Mouse (Mus musculus): ENCODE measurements around the gene Arhgap30. TPM values are rescaled to one million over a fixed set of nuclear protein-coding genes. Genes with fewer than 3 reads are reported as not detected.

Gene Arhgap30
- polyA plus RNA-seq, 1 experiment = 0.78 TPM

DNA sequence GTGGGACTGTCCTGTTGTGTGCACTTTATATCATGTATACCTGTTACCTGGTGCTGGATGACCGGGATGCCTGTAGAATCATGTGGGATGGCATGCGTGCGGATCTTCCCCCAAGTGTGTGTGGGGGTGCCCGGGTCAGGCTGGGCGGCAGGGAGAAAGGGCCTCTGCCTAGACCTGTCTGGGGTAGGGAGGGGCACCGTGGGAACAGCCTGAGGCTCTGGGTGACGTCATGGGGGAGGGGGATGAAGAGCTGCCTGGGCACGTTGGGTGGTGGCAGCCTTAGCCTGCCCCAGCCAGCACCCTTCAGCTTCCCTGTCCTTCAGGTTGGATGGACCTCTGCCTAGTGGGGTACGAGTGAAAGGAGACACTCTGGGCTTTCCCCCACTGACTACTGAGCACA is 4.4 kb upstream of the Arhgap30 start:
- H3K9me3 ChIP-seq (replicated peaks; ENCODE audit: control insufficient read depth, insufficient read depth, low read length, poor library complexity, severe bottlenecking) = no peaks in the 10 kb centered on the region
- H3K27ac ChIP-seq (ENCODE audit: insufficient read depth, low read length) = no peak overlapping the region
- no peak for TF ChIP-seq EP300 (IDR thresholded peaks at IDR 0.05; ENCODE audit: insufficient read depth, low read depth, low read length)
- TF ChIP-seq POLR2A (IDR thresholded peaks at IDR 0.05; ENCODE audit: insufficient read depth, low read length) = no peak
- TF ChIP-seq CTCF (IDR thresholded peaks at IDR 0.05; ENCODE audit: low read depth, low read length) = no peak
- no peaks in the 10 kb centered on the region for H3K27me3 ChIP-seq (ENCODE audit: control insufficient read depth, insufficient read depth, low read length, poor library complexity, severe bottlenecking)
- no peak overlapping the region for H3K4me3 ChIP-seq (ENCODE audit: low read depth, low read length)
- H3K36me3 ChIP-seq (ENCODE audit: control insufficient read depth, insufficient read depth, low read length, poor library complexity, severe bottlenecking) = no peaks in the 10 kb centered on the region
- H3K4me1 ChIP-seq (ENCODE audit: control insufficient read depth, insufficient read depth, low read length) = peaks cover 4% of the 10 kb centered on the region
- H3K9ac ChIP-seq (ENCODE audit: low read depth, poor library complexity, severe bottlenecking) = no peak overlapping the region

DNA sequence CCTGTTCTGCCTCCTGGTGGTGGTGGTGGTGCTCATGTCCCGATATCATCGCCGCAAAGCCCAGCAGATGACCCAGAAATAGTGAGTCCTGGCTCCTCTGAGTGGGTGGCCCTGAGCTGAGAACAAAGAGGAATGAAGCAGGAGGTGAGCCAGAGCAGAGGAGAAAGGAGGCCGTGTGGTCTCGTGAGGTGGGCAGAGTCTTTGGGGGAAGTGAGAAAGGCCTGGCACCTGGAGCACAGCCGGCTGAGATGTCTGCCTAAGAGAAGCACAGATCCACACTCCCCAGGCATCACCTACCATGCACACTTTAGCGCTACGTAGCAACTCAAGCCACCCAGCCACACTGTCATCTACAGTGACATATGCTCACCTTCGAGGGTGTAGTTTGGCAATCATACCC is 3.6 kb upstream of the Arhgap30 start:
- Histone ChIP-seq H3K9ac (ENCODE audit: low read depth, poor library complexity, severe bottlenecking) (no peak overlapping the region), H3K36me3 (ENCODE audit: control insufficient read depth, insufficient read depth, low read length, poor library complexity, severe bottlenecking) (no peaks in the 10 kb centered on the region), H3K4me3 (ENCODE audit: low read depth, low read length) (0 out of 2 replicates have a peak overlapping the region, but pooled peaks have one; percentile 1), H3K9me3 (replicated peaks; ENCODE audit: control insufficient read depth, insufficient read depth, low read length, poor library complexity, severe bottlenecking) (no peaks in the 10 kb centered on the region), H3K4me1 (ENCODE audit: control insufficient read depth, insufficient read depth, low read length) (peaks cover 4% of the 10 kb centered on the region), H3K27ac (ENCODE audit: insufficient read depth, low read length) (no peak overlapping the region), H3K27me3 (ENCODE audit: control insufficient read depth, insufficient read depth, low read length, poor library complexity, severe bottlenecking) (no peaks in the 10 kb centered on the region)
- no peak for TF ChIP-seq POLR2A (IDR thresholded peaks at IDR 0.05; ENCODE audit: insufficient read depth, low read length)
- TF ChIP-seq EP300 (IDR thresholded peaks at IDR 0.05; ENCODE audit: insufficient read depth, low read depth, low read length) = no peak
- TF ChIP-seq CTCF (IDR thresholded peaks at IDR 0.05; ENCODE audit: low read depth, low read length) = peak; percentile 38

DNA sequence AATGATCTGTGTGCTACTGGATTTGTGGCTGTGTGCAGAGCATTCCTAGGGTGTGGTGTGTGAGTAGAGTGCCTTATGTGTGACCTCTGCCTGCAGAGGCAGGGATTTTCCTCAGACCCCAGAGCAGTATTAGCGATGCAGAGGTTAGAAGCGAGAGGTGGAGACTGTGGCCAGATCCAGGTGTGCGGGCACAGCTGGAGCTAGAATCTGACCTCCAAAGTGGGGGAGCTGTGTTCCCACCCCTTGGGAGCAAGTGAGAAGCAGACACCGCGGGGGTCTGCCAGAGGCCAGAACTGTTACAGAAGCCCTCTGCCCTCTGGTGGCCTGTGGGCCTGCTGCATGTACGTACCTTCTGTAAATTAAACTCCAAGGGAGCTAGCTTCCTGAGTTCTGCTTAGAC is 1.7 kb upstream of the Arhgap30 start:
- Histone ChIP-seq H3K9ac (ENCODE audit: low read depth, poor library complexity, severe bottlenecking) (no peak overlapping the region), H3K4me3 (ENCODE audit: low read depth, low read length) (no peak overlapping the region), H3K36me3 (ENCODE audit: control insufficient read depth, insufficient read depth, low read length, poor library complexity, severe bottlenecking) (no peaks in the 10 kb centered on the region), H3K9me3 (replicated peaks; ENCODE audit: control insufficient read depth, insufficient read depth, low read length, poor library complexity, severe bottlenecking) (no peaks in the 10 kb centered on the region), H3K27me3 (ENCODE audit: control insufficient read depth, insufficient read depth, low read length, poor library complexity, severe bottlenecking) (no peaks in the 10 kb centered on the region), H3K4me1 (ENCODE audit: control insufficient read depth, insufficient read depth, low read length) (peaks cover 4% of the 10 kb centered on the region), H3K27ac (ENCODE audit: insufficient read depth, low read length) (0 out of 2 replicates have a peak overlapping the region, but pooled peaks have one; percentile 10)
- TF ChIP-seq CTCF (IDR thresholded peaks at IDR 0.05; ENCODE audit: low read depth, low read length) (peak; percentile 67), EP300 (IDR thresholded peaks at IDR 0.05; ENCODE audit: insufficient read depth, low read depth, low read length) (no peak), POLR2A (IDR thresholded peaks at IDR 0.05; ENCODE audit: insufficient read depth, low read length) (no peak)

DNA sequence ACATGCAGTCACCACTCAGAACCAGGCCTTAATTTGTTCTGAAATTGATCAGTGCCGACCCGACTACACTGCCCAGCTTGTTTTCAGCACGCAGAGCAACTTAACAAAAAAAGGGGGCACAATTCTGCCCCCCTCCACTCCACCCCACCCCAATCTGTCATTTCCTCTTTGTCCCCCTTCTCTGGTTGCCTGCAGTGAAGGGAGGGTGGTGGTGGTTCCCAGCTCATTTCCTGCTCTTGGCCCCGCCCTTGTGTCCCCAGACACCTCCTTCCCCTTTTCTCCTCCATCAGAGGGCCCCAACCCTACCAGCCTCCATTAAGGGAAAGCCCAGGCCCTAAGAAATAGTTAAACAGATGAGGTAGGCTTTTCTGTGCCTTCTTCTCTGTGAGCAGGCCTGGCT is 1.3 kb downstream of the Arhgap30 start:
- Histone ChIP-seq H3K9me3 (replicated peaks; ENCODE audit: control insufficient read depth, insufficient read depth, low read length, poor library complexity, severe bottlenecking) (no peaks in the 10 kb centered on the region), H3K4me1 (ENCODE audit: control insufficient read depth, insufficient read depth, low read length) (peaks cover 4% of the 10 kb centered on the region), H3K36me3 (ENCODE audit: control insufficient read depth, insufficient read depth, low read length, poor library complexity, severe bottlenecking) (no peaks in the 10 kb centered on the region), H3K27ac (ENCODE audit: insufficient read depth, low read length) (no peak overlapping the region), H3K27me3 (ENCODE audit: control insufficient read depth, insufficient read depth, low read length, poor library complexity, severe bottlenecking) (no peaks in the 10 kb centered on the region), H3K4me3 (ENCODE audit: low read depth, low read length) (no peak overlapping the region), H3K9ac (ENCODE audit: low read depth, poor library complexity, severe bottlenecking) (no peak overlapping the region)
- TF ChIP-seq CTCF (IDR thresholded peaks at IDR 0.05; ENCODE audit: low read depth, low read length) (no peak), EP300 (IDR thresholded peaks at IDR 0.05; ENCODE audit: insufficient read depth, low read depth, low read length) (0 out of 2 replicates have a peak, but pooled peaks have one; percentile 26)

DNA sequence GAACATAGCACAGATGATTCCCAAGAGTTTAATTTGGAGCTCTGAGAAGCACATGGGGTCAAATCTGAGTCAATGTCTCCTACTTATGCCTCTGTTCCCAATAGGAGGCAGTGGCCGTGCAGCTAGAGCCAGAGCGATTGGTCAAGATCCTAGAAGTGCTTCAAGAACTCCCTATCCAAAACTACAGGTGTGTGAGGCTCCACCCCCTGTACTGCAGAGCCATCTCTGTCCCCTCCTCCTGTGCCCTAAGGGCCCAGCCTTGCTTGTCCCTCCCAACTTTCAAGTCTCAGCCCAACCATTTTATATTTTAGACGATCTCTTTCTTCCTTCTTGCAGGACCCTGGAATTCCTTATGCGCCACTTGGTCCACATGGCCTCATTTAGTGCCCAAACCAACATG is 13.1 kb downstream of the Arhgap30 start:
- no peaks in the 10 kb centered on the region for H3K27me3 ChIP-seq (ENCODE audit: control insufficient read depth, insufficient read depth, low read length, poor library complexity, severe bottlenecking)
- no peaks in the 10 kb centered on the region for H3K36me3 ChIP-seq (ENCODE audit: control insufficient read depth, insufficient read depth, low read length, poor library complexity, severe bottlenecking)
- no peak for TF ChIP-seq EP300 (IDR thresholded peaks at IDR 0.05; ENCODE audit: insufficient read depth, low read depth, low read length)
- TF ChIP-seq POLR2A (IDR thresholded peaks at IDR 0.05; ENCODE audit: insufficient read depth, low read length) = no peak
- TF ChIP-seq CTCF (IDR thresholded peaks at IDR 0.05; ENCODE audit: low read depth, low read length) = no peak
- no peak overlapping the region for H3K9ac ChIP-seq (ENCODE audit: low read depth, poor library complexity, severe bottlenecking)
- no peaks in the 10 kb centered on the region for H3K4me1 ChIP-seq (ENCODE audit: control insufficient read depth, insufficient read depth, low read length)
- no peaks in the 10 kb centered on the region for H3K9me3 ChIP-seq (replicated peaks; ENCODE audit: control insufficient read depth, insufficient read depth, low read length, poor library complexity, severe bottlenecking)
- no peak overlapping the region for H3K27ac ChIP-seq (ENCODE audit: insufficient read depth, low read length)
- no peak overlapping the region for H3K4me3 ChIP-seq (ENCODE audit: low read depth, low read length)

DNA sequence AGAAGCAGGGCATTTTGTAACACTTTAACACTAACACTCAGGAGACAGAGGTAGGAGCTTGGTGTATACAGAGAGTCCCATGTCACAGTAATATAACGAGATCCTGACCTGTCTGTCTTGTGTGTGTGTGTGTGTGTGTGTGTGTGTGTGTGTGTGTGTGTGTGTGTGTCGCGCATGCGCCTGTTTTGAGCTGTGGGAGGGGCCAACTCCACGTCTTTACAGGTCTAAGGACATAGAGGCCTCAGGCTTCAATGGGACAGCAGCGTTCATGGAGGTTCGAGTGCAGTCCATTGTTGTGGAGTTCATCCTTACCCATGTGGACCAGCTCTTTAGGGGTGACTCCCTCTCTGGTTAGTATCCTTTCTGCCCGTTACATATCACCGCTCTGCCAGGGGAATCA is 14.2 kb downstream of the Arhgap30 start:
- H3K27me3 ChIP-seq (ENCODE audit: control insufficient read depth, insufficient read depth, low read length, poor library complexity, severe bottlenecking) = no peaks in the 10 kb centered on the region
- TF ChIP-seq CTCF (IDR thresholded peaks at IDR 0.05; ENCODE audit: low read depth, low read length) (no peak), EP300 (IDR thresholded peaks at IDR 0.05; ENCODE audit: insufficient read depth, low read depth, low read length) (no peak), POLR2A (IDR thresholded peaks at IDR 0.05; ENCODE audit: insufficient read depth, low read length) (no peak)
- no peak overlapping the region for H3K4me3 ChIP-seq (ENCODE audit: low read depth, low read length)
- no peak overlapping the region for H3K27ac ChIP-seq (ENCODE audit: insufficient read depth, low read length)
- no peaks in the 10 kb centered on the region for H3K9me3 ChIP-seq (replicated peaks; ENCODE audit: control insufficient read depth, insufficient read depth, low read length, poor library complexity, severe bottlenecking)
- H3K36me3 ChIP-seq (ENCODE audit: control insufficient read depth, insufficient read depth, low read length, poor library complexity, severe bottlenecking) = no peaks in the 10 kb centered on the region
- no peaks in the 10 kb centered on the region for H3K4me1 ChIP-seq (ENCODE audit: control insufficient read depth, insufficient read depth, low read length)
- no peak overlapping the region for H3K9ac ChIP-seq (ENCODE audit: low read depth, poor library complexity, severe bottlenecking)

All from ES-Bruce4 (cell line).